Mouse (Mus musculus): ENCODE measurements around the gene Srrm4.

GRCm38 (mm10) chr5:116446552-116446951 lies 145.1 kb downstream of the Srrm4 start:
- TF ChIP-seq CTCF (conservative IDR thresholded peaks at IDR 0.05; ENCODE audit: low read length) (no peak), POU5F1 (IDR thresholded peaks at IDR 0.05; ENCODE audit: borderline replicate concordance, low read length) (no peak)

Data from E14TG2a.4 (cell line).